Mouse (Mus musculus) right cerebral cortex, postnatal 4 days (tissue): ENCODE results near the gene Cntrl.

Source experiments
- DNase-seq: peaks from one replicate; pipeline ENCODE4 v3.0.0-alpha.2; 2022

The Cntrl gene

DNA sequence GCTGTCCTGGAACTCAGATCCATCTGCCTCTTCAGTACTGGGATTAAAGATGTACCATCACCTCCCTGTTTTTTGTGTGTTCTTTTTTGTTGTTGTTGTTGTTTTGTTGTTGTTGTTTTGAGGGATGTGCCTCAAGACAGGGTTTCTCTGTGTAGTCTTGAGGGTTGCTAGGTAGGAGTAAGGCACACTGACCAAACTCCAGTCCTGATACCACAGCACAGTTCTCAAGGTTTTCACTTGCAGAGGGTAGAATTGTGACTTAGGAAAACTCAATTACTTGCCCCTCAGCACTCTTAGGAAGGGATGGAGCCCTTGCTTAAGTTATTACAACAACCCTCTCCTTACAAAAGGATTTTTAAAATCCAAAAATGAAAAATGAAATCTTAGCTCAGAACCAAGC, 22.2 kb downstream of the Cntrl start:
- DNase-seq, result no peak

DNA sequence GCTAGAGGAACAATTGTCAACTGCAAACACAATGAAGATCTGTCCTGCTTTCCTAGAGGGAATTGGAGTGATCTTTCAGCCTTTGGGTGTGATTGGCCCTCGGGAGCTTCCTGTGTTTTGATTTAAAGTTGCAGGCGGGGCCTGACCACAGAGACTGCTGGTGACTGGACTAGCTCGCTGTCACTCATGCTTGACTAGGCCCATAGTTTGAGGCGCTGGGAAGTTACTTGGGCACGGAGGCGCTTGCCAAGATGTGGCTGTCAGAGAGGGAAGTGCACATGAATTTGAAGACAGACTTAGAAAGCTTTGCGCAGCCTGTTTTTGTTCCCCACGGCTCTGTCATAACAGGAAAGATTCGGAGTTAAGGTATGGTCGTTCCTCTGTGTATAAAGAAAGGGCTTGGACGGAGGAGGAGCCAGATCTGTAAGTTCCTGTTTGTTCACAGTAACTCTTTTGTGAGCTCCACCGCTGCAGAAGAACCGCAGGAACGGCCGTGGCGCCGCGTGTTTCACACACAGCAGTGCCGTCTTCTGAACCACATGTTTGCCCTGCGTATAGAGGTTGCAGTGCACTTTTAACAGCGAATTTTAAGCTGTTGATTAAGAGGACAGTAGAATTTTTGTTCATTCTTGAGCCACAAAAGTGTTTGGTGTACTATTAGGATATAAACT, 22.8 kb downstream of the Cntrl start:
- peak; percentile 92 for DNase-seq

DNA sequence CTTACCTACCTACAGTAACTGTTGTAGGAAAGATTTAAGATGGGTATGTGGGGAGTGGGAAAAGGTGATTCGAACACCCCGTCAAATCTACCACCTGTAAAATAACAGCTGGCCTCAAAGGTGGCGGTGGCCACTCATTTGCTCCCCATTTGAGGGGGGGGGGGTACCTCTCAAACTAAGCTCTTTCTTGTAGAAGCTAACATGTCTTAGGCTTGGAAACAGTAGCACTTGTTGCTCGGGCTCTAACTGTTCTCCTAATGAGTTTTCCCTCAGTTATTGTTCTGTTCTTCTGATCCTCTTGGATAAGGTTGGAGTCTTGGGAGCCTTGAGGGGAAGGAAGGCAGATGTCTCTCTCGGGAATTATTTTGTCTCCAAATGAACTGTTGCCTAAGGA, 23.4 kb downstream of the Cntrl start:
- no peak for DNase-seq

DNA sequence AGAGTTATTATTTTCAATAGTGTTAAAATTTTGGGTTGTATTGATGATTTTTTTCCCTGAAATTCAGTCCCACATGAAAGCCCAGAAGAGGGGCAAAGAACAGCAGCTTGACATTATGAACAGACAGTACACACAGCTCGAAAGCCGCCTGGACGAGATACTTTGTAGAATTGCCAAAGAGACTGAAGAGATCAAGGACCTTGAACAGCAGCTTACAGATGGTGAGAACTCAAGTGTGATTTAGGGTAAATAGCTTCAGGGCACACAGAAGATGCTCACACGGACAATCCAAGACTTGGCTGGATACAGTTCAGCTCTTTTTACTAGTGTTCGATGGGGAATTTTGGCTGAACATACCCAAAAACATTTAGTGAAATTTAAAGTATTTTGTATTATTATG, 24.6 kb downstream of the Cntrl start:
- no peak for DNase-seq

DNA sequence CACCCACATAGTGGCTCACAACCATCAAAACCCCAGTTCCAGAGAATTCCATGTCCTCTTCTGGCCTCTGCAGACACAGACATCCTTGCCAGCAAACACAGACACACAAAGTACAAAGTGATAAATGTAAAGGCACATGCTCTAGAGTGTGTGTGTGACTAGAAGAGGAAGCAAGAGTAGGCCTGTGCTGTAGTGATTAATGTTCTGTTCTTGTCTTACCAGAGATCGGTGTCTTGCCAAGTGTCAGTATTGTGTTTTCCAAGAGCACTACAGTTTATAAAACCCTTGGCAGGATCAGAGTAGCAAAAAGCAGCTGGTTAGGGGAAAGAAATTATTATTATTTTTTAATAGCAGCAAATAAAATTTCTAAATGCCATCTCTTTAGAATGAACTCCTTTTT, 29.3 kb downstream of the Cntrl start:
- no peak for DNase-seq

DNA sequence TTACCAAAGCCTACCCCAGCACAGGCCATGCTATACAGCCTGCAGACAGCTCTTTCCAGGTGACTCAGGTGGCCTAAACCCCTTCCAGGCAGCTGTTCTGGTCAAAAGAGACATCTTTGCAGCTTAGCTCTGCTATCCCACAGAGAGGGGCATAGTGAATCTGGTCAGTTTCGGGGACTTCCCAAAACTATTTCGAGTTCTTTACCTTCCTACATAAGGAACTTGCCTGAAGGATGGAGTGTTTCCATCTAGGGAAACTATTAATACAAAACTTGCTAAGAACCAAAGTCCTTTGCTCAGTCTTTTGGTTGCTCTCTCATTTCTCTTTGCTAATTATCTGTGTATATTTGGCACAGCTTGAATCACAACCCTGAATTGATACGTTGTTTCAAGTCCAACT, 32.4 kb downstream of the Cntrl start:
- no peak for DNase-seq

DNA sequence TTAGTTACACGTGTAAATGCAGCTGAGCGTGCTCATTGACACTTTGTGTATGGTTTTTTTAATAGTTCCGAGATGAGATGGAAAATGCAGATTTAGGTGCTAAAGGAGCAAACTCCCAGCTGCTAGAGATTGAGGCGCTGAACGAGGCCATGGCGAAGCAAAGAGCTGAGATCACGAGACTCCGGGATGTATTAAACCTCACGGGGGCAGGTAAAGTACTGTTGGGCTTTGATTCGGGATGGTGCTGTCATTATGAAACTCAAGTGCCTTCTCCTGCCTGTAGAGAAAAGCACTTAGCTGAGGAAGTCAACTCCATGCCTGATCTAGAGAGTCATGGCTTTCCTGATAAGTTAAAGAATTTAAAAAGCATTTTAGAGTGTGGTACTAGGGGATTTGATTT, 39.5 kb downstream of the Cntrl start:
- no peak for DNase-seq

DNA sequence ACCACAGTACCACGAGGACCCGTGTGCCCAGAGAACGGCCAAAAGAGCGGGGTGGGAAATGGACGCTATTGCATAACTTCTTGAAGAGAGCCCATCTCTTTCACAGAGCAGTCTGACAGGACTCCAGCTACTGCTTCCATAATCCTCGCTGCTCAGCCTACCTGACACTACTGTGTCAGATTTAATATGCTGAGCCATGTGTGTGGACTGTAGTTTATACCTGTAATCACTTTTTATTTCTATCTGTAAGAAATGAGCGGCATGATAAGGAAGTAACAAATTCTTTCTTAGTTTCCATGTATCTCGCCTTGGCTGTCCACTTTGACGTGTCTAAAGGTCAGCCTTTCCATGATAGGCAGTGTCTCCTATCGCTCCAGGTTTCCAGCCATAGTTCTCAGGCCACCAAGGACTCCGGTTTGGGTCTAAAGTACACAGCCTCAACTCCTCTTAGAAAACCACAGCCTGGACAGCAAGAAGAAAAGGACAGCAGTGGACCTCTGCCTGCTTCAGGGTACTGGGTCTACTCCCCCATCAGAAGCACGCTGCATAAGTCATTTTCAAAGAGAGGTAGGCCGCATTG, 42.1 kb downstream of the Cntrl start:
- no peak for DNase-seq

DNA sequence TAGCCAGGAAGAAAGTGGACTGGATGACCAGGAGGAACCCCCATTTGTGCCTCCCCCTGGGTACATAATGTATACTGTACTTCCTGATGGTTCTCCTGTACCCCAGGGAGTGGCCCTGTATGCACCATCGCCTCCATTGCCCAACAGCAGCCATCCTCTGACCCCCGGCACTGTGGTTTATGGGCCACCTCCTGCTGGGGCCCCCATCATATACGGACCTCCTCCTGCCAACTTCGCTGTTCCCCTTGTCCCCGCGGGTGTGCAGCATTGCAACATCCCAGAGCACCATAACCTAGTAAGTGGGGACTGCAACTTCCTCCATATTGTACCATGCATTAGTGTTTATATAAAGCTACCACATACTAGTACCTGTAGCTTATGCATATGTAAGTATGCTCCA, 43.9 kb downstream of the Cntrl start:
- no peak for DNase-seq

DNA sequence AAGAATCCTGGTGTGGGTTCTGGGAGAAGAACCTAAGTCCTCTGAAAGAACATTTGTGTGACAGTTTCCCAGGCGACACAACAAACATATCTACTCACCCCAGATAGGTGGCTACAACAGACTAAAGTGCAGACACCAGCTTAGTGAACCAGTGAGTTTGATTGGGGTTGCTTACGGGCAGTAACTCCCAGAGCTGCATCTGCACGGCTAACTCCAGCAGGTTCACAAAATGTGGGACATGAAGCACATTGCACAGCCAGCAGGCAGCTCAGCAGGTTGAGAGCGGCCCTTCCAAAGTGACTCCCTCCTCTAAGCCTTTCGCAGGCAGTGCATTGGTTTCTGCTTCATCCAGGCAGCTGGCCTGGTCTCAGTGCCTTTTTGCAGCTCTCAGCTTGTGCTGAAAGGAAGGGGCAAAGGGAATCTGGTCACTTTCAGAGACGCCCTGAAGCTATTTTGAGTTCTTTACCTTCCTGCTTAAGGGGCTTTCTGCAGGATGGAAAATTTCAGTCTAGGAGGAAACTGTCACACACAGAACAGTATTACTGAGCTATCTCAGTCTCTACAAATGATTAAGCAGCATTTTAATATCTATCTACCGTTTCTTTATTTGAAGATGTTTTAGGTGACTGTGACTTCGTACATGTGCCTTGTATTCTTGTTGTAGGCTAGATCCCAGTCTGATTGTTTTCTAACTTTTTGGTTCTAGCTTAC, 44.7 kb downstream of the Cntrl start:
- DNase-seq, result no peak

DNA sequence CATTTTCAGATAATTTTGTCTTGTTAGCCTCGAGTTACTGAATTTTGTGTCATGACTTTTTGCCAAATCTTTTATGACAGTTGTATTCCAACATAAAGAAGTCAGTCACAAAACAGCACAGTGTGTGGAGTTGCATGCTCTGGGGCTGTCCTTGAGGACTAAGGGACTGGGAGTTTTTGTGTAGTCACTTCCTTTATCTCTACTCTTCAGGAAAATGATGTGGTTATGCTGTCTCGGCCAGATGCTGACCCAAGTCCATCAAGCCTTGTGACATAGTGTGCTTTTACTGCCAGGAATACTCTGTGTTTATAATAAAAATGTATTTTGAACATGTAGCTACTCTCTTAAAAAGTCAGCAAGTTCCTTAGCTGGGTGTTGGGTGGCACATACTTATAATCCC, 47.7 kb downstream of the Cntrl start:
- DNase-seq, result no peak

DNA sequence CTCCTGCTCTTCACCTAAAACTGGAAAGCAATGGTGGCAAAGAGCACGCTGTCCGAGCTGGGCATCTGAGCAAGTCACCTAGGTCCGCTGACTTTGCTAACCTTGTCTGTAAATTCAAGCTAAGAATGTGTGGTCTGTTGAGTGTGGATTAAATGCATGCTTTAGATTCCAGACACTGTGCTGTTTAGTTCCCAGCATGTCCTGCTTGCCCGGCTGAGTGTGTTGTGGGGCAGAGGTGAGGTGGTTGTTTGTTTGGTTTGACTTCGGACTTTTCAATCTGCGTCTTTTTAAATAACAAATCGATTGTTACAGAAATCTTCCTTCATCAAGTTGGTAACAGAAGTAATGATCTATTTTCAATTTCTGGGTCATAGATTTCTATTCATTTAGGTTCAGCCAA, 48.5 kb downstream of the Cntrl start:
- no peak for DNase-seq

DNA sequence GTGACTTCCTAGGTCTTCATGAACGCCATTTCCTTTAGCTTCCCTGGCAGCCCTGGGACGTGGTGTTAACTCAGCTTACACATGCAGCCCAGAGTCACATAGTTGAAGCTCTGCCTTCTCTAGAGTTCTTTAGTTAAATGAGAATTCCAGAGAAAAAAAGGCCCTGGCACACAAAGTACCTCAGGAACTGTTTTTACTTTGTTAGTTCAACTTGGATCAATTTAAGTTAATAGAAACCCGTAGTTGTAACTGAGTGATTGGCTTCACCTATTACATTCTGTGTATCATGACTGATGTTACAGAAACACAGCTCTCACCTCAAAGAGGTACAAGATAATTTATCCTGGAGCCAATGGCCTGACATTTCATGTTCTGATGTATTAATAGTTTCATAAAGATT, 49.1 kb downstream of the Cntrl start:
- DNase-seq, result no peak

DNA sequence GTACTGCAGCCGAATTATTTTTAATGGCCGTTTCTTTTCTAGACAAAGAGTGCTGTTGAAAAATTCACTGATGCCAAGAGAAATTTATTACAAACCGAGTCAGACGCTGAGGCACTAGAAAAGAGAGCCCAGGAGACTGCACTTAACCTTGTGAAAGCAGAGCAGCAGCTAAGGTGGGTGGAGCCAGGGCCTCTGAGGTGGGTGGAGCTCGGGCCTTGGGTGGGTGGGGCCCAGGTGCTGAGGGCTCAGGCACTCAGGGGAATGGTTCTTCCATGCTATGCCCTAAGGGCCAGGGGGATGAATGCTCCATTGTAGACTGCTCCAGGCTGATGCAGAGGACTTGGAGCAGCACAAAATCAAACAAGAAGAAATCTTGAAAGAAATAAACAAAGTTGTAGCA, 50.9 kb downstream of the Cntrl start:
- no peak for DNase-seq

DNA sequence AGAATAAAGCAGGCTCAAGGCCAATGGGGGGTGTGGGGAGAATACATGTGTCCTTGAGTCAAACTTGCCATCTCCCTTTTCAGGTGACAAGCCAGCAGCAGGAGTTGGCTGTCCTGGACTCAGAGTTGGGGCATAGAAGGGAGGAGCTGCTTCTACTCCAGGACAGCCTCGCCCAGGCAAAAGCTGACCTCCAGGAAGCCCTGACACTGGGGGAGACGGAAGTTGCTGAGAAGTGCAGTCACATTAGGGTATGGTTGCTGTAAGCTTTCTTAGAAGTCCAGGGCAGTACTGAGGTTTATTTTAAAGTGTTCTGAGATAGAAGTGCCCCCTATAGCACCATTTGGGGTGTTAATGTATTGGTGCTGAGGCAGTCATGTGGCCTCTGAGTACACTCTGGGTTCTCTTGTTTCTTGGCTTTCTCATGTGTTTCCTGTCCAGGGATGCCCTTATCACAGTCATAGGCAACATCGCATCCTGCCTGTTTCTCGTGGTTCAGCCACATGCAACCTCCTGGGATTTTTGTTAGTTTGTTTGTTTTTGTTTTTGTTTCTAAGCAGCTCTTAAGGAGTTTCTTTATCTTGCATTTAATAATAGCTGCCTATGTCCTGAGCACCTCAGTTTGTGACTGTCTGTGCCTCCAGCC, 52.7 kb downstream of the Cntrl start:
- no peak for DNase-seq

DNA sequence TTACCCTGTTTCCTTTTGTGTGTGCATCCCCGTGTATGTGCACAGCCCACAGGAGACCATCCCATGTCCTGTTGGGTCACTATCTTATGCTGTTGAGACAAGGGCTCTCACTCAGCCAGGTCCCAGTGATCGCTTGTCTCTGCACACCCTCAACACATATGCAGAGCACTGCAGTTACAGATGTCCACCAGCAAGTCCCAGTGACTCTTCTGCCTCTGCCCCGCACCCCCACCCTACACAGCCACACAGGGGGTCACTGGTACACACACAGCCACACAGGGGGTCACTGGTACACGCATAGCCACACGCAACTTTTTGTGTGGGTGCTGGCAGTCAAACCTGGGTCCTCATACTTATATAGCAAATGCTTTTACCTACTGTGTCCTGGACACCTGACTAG, 54.1 kb downstream of the Cntrl start:
- DNase-seq, result no peak

DNA sequence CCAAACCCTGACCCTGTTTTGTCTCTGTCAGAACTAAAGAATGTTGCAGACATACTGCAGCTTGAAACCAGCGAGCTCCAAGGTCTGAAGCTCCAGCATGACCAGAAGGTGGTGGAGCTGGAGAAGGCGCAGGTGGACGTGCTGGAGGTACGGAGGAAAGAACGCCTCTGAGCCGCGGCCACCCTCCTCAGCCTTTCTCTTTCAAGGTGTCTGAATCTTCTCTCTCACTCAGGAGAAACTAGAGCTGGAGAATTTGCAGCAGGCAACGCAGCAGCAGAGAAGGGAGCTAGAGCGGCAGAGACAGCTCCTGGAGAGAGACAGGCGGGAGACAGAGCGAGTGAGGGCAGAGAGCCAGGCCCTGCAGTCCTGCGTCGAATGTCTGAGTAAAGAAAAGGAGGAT, 56.1 kb downstream of the Cntrl start:
- DNase-seq, result no peak

DNA sequence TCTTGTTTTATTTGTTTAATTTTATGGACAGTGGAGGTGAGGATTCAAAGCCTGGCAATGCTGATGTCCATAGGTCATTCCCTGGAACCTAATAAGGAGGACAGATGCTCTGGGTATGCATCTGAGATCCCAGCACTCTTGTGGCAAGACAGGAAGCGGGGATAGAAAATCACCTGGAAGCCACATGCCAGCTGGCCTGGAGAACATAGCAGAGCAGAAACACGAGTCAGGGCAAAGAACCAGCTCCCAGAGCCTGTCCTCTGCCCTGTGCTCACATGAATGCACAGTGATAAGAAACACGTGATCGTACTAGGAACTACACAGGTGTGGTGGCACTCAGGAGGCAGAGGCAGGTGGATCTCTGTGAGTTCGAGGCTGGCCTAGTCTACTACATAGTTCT, 57.5 kb downstream of the Cntrl start:
- no peak for DNase-seq

DNA sequence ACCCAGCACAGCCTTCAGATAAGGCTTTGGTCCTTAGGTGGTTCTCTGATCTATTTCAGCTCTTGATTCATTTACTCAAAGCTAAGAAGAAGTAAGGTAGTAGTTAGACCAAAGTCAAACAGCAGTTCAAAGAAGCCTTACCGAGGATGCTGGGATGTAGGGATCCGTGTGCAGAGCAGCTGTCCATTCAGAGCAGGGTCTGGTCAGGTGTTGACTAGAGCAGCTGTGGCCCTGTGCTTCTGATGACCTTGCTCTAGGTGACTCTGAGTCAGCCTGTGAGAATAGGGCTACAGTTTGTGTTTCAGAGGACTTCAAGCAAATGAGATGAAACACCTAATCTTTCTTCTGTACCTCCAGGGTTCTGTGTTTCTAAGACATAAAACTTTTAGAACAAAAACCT, 60.2 kb downstream of the Cntrl start:
- no peak for DNase-seq

DNA sequence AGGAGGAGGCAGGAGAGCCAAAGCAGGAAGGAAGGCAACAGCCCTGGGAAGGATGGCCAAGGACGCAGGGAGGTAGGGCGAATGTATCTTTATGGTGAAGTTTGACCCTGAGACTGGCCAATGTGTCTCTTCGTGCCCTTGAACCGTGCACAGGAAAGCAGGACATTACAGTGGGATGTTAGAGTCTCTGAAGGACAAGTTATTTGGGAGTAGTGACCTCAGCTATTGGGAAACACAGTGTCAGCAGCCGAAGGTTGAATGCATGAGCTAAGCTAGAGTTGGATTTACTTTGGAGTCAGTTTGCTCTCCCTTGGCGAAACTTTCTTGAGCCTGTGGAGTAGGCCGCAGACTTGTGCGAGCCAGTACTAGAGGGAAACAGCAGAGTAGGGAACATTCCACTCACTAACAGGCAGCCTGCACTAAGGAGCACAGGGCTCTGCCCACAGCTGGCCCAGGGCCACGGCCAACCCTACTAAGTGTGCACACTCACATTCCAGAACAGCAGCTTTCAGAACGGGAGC, 62.1 kb downstream of the Cntrl start:
- DNase-seq, result no peak

DNA sequence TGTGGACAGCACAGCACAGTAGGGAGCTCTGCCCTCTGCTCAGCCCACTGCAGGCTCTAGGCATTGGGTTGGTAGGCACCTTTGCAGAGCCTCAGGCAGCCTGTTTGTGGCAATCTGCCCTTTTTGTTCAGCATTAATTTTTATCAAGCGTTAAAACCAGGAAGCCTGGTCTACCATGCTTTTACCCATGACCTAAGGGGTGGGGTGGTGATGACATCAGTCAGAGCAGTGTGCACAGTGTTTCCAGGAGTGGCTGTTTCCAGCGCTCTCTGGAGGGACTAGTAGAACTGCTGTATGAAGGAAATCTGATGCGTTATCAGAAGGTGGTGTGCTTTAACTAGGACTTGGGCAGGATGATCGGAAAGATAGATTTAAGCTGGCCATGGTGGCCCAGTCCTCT, 63.0 kb downstream of the Cntrl start:
- no peak for DNase-seq

DNA sequence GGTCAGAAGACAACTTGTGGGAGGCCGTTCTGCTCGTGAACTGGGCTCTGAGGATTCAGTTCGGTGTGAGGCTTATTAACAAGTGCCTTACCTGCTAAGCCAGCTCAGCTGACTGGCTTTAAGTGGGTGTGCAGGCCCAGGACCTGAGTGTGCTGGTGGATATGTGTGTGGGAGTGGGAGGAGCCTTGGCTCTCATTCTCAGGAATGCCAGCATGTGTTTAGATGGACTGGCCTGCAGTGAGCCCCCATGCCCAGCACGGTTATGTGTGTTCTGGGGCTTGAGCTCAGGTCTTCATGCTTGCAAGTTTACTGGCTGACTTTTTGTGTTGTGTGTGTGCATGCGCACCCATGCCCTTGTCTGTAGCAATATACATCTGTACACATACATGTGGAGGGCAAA, 64.4 kb downstream of the Cntrl start:
- no peak for DNase-seq

DNA sequence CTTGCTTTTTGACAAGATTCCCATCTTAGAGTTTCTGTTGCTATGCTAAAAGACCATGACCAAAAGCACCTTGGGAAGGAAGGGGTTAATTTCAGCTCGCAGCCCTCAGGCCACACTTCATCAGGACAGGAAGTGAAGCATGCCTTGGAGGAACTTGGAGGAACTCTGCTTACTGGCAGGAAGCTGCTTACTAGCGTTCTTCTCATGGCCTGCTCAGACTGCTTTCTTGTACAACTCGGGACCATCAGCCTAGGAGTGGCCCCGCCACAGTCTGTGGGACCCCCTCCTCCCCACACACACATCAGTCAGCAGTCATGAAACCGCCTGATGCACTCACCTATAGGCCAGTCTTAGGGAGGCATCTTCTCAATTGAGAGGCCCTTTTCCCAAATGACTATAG, 64.8 kb downstream of the Cntrl start:
- DNase-seq, result no peak
